Mouse (Mus musculus) embryonic stem cell, embryonic (primary cell): ENCODE measurements around the gene Galnt2.

Source experiments
- CTCF ChIA-PET, 4 experiments: fragments of 300-600 bp in 2 of 4; fragments of 350-600 bp in 2 of 4; sonication (Branson Sonifier 250); formaldehyde crosslinking; loops; one replicate each; lab custom pipeline; 2022; ENCODE audit warnings: inconsistent platforms in 2 of 4; lab: Charles Lee
- POLR2A ChIA-PET, 4 experiments: fragments of 300-600 bp in 2 of 4; fragments of 350-600 bp in 2 of 4; sonication (Branson Sonifier 250); formaldehyde crosslinking; loops; one replicate each; lab custom pipeline; 2022; ENCODE audit warnings: antibody characterized with exemption in 4 of 4, inconsistent platforms in 1 of 4; lab: Charles Lee

The Galnt2 gene

GRCm38 (mm10) chr8:124346852-124347523 is 115.8 kb downstream of the Galnt2 start:
- ChIA-PET POLR2A (interaction anchor here in 2 of 4 experiments (1.0 to 1.8 kb wide), 5 partner anchors 10 to 562 kb away, joined by 3 to 4 read pairs (median 4); no protein-coding TSS in a partner anchor), CTCF (interaction anchor here (0.6 to 2.5 kb wide), 23 partner anchors 10 to 703 kb away, joined by 3 to 7 read pairs (median 3); no protein-coding TSS in a partner anchor)

DNA sequence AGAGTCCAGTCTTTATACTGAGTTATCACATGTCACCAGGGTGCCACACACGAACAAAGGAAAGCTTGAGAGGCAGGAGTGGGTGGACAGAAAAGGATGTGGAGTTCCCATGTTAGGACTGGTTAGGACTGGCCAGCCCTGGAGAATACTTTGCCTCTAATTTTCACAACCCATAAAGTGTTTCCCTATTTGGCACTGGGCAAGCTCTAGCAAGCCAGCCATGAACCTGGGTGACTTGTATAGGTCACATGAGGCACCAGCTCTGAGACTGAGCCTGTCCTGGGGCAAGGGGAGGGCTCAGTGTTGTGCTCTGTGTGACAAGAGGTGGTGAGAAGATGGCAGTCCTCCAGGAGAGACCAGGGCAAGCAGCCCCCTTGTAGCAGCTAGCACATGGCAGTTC is 116.9 kb downstream of the Galnt2 start:
- ChIA-PET POLR2A (interaction anchor here in 1 of 4 experiments (1.0 kb wide), 1 partner anchor 16 kb away, joined by 3 read pairs; no protein-coding TSS in a partner anchor), CTCF (interaction anchor here in 3 of 4 experiments (0.9 to 2.5 kb wide), 10 partner anchors 11 to 704 kb away, joined by 3 to 7 read pairs (median 3); no protein-coding TSS in a partner anchor)

DNA sequence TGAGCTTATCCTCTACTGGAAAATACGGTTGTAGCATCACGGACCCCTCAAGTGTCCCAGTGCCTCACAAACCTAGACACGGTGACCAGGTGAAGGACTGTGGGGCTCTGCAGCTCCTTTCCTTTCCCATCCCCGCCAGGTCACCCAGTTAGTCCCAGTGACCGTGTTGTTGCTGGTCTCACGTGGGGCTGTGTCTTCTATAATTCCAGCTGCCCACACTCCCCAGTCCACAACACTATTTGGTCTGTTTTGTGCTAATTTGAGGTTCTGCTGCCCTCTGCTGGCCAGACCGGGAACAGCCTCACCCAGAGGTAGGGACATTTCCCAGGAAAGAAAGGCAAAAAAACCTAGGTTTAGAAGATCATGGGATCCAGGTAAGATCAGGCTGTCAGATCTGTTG is 118.5 kb downstream of the Galnt2 start:
- CTCF ChIA-PET, result interaction anchor here (0.6 to 2.3 kb wide), 27 partner anchors 9 to 456 kb away, joined by 3 to 7 read pairs (median 3); partner anchors contain the start of gene Acta1 (in 1 of the 4)
- POLR2A ChIA-PET, result interaction anchor here in 3 of 4 experiments (0.6 to 1.6 kb wide), 6 partner anchors 9 to 566 kb away, joined by 3 to 6 read pairs (median 5); no protein-coding TSS in a partner anchor

DNA sequence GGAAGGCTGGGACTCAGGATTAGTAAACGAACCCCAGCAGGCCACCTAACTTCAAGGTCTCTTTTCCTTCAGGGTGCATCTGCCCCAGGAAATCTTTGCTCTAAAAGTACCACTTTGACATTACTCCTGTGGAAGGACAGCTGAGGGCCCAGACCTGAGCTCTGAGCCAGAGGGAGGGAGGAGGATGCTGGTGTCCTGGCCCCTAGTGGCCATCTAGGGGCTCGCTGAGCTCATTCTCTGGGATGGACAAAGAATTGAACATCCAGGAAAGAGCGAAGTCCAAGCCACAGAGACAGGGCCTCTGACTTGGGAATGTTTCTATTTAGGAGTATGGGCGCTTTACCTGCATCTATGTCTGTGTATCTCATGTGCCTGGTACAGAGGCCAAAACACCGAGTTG is 120.4 kb downstream of the Galnt2 start:
- POLR2A ChIA-PET, result interaction anchor here in 3 of 4 experiments (0.6 to 1.5 kb wide), 8 partner anchors 11 to 297 kb away, joined by 3 to 11 read pairs (median 4); no protein-coding TSS in a partner anchor
- CTCF ChIA-PET, result interaction anchor here in 3 of 4 experiments (0.5 to 1.2 kb wide), 15 partner anchors 11 to 723 kb away, joined by 3 to 5 read pairs (median 3); no protein-coding TSS in a partner anchor

DNA sequence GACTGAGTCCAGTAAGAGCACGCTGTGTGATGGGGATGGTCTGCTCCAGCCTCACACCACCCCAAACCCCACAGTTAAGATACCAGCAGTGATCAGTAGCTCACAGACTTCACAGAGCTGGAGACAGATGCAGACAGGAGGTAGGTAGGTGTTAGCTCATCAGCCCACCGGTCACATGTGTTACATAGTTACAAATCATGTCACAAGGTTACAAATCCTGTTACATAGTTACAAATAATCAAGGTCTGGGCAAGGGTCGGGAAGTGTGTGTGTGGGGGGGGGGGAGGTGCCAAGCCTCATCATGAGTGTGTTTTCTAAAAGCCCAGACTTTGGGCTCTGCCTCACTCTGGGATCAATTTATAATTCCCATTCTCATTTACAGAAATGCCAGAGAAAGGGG is 129.7 kb downstream of the Galnt2 start:
- POLR2A ChIA-PET, result interaction anchor here in 1 of 4 experiments (1.2 kb wide), 1 partner anchor 41 kb away, joined by 3 read pairs; no protein-coding TSS in a partner anchor
- CTCF ChIA-PET, result no interaction called here

GRCm38 (mm10) chr8:124361773-124362427 is 130.7 kb downstream of the Galnt2 start:
- ChIA-PET POLR2A (interaction anchor here in 3 of 4 experiments (0.8 to 2.1 kb wide), 9 partner anchors 10 to 322 kb away, joined by 3 to 11 read pairs (median 3); no protein-coding TSS in a partner anchor), CTCF (interaction anchor here in 1 of 4 experiments (0.5 to 1.3 kb wide), 7 partner anchors 10 to 848 kb away, joined by 3 to 5 read pairs (median 4); no protein-coding TSS in a partner anchor)

- ChIA-PET POLR2A (interaction anchor here in 3 of 4 experiments (0.8 to 2.1 kb wide), 12 partner anchors 9 to 322 kb away, joined by 3 to 11 read pairs (median 3); no protein-coding TSS in a partner anchor), CTCF (interaction anchor here in 2 of 4 experiments (0.5 to 1.3 kb wide), 8 partner anchors 11 to 833 kb away, joined by 3 to 5 read pairs (median 4); no protein-coding TSS in a partner anchor)
These were observed 131.4 kb downstream of the Galnt2 start for GRCm38 (mm10) chr8:124362589-124362988.

- POLR2A ChIA-PET, result interaction anchor here in 2 of 4 experiments (0.6 to 2.1 kb wide), 13 partner anchors 10 to 414 kb away, joined by 3 to 11 read pairs (median 3); partner anchors contain the start of gene Nup133 (in 1 of the 2)
- CTCF ChIA-PET, result interaction anchor here (0.5 to 1.2 kb wide), 5 partner anchors 16 to 573 kb away, joined by 3 to 4 read pairs (median 4); no protein-coding TSS in a partner anchor
These were observed 132.1 kb downstream of the Galnt2 start for GRCm38 (mm10) chr8:124363337-124363736.

GRCm38 (mm10) chr8:124368213-124368612 is 137.0 kb downstream of the Galnt2 start:
- ChIA-PET CTCF (interaction anchor here in 1 of 4 experiments (1.0 kb wide), 1 partner anchor 17 kb away, joined by 3 read pairs; no protein-coding TSS in a partner anchor), POLR2A (interaction anchor here in 2 of 4 experiments (0.7 to 0.8 kb wide), 2 partner anchors 8 to 17 kb away, joined by 3 to 5 read pairs; no protein-coding TSS in a partner anchor)

GRCm38 (mm10) chr8:124370422-124371183 is 139.4 kb downstream of the Galnt2 start:
- CTCF ChIA-PET, result interaction anchor here in 3 of 4 experiments (0.5 to 1.4 kb wide), 8 partner anchors 10 to 587 kb away, joined by 3 to 5 read pairs (median 3); no protein-coding TSS in a partner anchor
- POLR2A ChIA-PET, result interaction anchor here in 3 of 4 experiments (0.6 to 1.3 kb wide), 4 partner anchors 9 to 278 kb away, joined by 3 to 4 read pairs (median 4); no protein-coding TSS in a partner anchor

GRCm38 (mm10) chr8:124371410-124372123 is 140.4 kb downstream of the Galnt2 start:
- ChIA-PET CTCF (interaction anchor here in 1 of 4 experiments (0.8 kb wide), 1 partner anchor 447 kb away, joined by 3 read pairs; no protein-coding TSS in a partner anchor), POLR2A (interaction anchor here in 3 of 4 experiments (0.5 to 1.3 kb wide), 5 partner anchors 8 to 513 kb away, joined by 3 to 5 read pairs (median 3); no protein-coding TSS in a partner anchor)

DNA sequence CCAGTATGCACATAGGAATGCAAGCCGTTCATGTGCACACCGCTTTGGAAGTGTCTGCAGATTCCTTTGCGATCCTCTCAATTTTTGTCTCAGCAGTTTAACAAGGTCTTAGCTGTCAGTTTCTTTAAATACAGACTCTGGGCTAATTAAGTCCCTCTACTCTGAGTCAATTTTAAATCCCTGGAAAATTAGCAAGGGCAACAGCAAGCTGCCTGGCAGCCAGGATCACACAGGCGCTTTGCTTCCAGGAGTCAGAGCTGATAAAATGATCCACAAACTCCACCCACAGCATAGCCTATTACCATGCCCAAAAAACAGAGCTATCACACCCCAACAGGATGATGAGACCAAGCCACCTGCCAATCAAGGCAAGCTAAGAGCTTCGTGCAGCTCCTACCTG is 142.6 kb downstream of the Galnt2 start:
- CTCF ChIA-PET, result interaction anchor here in 3 of 4 experiments (0.8 to 2.0 kb wide), 5 partner anchors 20 to 200 kb away, joined by 3 to 6 read pairs (median 3); no protein-coding TSS in a partner anchor
- POLR2A ChIA-PET, result interaction anchor here in 3 of 4 experiments (0.6 to 1.8 kb wide), 11 partner anchors 10 to 1681 kb away, joined by 3 to 5 read pairs (median 3); no protein-coding TSS in a partner anchor

DNA sequence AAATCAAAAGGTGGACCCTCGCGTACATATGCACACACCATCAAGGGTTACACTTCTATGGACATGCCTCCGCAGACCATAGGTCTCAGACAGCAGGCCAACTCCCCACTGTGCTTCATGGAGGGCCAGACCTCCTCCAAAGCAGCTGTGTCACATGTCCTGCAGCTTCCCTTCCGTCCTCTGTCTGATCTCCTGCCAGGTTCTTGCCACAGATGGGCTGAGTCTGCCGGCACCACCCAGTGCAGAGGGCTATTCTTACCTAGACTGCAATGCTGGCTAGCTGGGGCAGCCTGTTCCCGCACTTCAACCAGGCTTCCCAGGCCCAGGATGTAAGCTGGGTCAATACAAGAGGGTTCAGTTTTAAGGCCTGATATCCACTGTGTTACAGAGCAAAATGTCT is 144.0 kb downstream of the Galnt2 start:
- ChIA-PET CTCF (interaction anchor here (0.7 to 2.0 kb wide), 7 partner anchors 19 to 233 kb away, joined by 3 to 6 read pairs (median 3); no protein-coding TSS in a partner anchor), POLR2A (interaction anchor here (0.6 to 1.8 kb wide), 12 partner anchors 13 to 325 kb away, joined by 3 to 10 read pairs (median 4); partner anchors contain the start of gene Pgbd5 (in 1 of the 4))

DNA sequence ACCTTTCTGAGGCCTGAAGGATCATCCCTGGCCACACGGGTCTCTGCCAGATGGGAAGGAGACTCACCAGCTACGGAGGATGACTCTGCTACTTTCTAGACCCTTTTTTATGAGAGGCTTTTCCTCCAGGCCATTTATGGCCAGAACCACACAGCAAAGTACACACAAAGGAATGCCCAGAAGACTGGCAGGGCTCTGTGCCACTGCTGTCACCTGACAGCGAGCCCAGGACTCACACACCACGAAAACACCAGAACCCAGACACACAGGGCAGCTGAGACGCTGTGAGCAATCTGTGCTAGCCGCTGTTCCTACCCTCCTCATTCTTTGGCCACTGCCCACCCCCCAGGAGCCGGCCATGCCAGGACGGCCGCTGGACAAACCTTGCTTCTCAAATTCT is 144.5 kb downstream of the Galnt2 start:
- CTCF ChIA-PET, result interaction anchor here in 2 of 4 experiments (0.9 to 2.1 kb wide), 5 partner anchors 18 to 232 kb away, joined by 3 to 6 read pairs (median 4); no protein-coding TSS in a partner anchor
- POLR2A ChIA-PET, result interaction anchor here in 3 of 4 experiments (0.9 to 1.8 kb wide), 10 partner anchors 8 to 552 kb away, joined by 3 to 10 read pairs (median 3); partner anchors contain the start of gene Pgbd5 (in 1 of the 3)

- POLR2A ChIA-PET, result interaction anchor here in 3 of 4 experiments (0.6 to 1.8 kb wide), 11 partner anchors 8 to 553 kb away, joined by 3 to 10 read pairs (median 3); no protein-coding TSS in a partner anchor
These were observed 145.2 kb downstream of the Galnt2 start for GRCm38 (mm10) chr8:124376406-124376805.

More at GRCm38 (mm10) chr8:124376406-124376805, 145.2 kb downstream of the Galnt2 start:
- CTCF ChIA-PET, result interaction anchor here in 3 of 4 experiments (0.6 to 2.1 kb wide), 5 partner anchors 9 to 232 kb away, joined by 3 to 6 read pairs (median 4); no protein-coding TSS in a partner anchor
